Mouse (Mus musculus) limb, embryonic 12.5 days (tissue): ENCODE measurements around the gene Gm20604. TPM values are rescaled to one million over a fixed set of nuclear protein-coding genes. Genes with fewer than 3 reads are reported as not detected.

Source experiments
- ATAC-seq: fragments of 200-750 bp; cut with Nextera tagmentation; 2 replicates; pipeline ENCODE4 v1.8.0; 2017; ENCODE audit warnings: low read depth, moderate TSS enrichment; ENCODE audit not compliant: insufficient number of reproducible peaks, insufficient read depth, low FRiP score, low TSS enrichment
- H3K27ac ChIP-seq: fragments of 300-500 bp; sonication (generic); 2 replicates; pipeline ENCODE4 v1.5.1; 2016; ENCODE audit warnings: mild to moderate bottlenecking, moderate library complexity
- H3K27me3 ChIP-seq: fragments of 300-500 bp; sonication (generic); 2 replicates; pipeline ENCODE4 v1.6.1; 2016; ENCODE audit warnings: mild to moderate bottlenecking, moderate library complexity
- H3K36me3 ChIP-seq: fragments of 300-500 bp; sonication (generic); 2 replicates; pipeline ENCODE4 v1.6.1; 2016; ENCODE audit warnings: mild to moderate bottlenecking, moderate library complexity
- H3K4me1 ChIP-seq: fragments of 300-500 bp; sonication (generic); replicated peaks from 2 replicates; pipeline ENCODE4 v1.6.1; 2016
- H3K4me2 ChIP-seq: fragments of 300-500 bp; sonication (generic); 2 replicates; pipeline ENCODE4 v1.6.1; 2016; ENCODE audit warnings: mild to moderate bottlenecking, moderate library complexity
- H3K4me3 ChIP-seq: fragments of 300-500 bp; sonication (generic); replicated peaks from 2 replicates; pipeline ENCODE4 v1.5.1; 2016; ENCODE audit warnings: mild to moderate bottlenecking
- H3K9ac ChIP-seq: fragments of 300-500 bp; sonication (generic); replicated peaks from 2 replicates; pipeline ENCODE4 v1.6.1; 2016; ENCODE audit warnings: mild to moderate bottlenecking, moderate library complexity
- H3K9me3 ChIP-seq: fragments of 300-500 bp; sonication (generic); 2 replicates; pipeline ENCODE4 v1.6.1; 2016; ENCODE audit warnings: mild to moderate bottlenecking, moderate library complexity
- WGBS: fragments of 180-500 bp; shearing (Covaris S2); methylation state at CpG from one replicate; pipeline ENCODE4 v1.1.7; 2016; 5-methylcytosine and 5-hydroxymethylcytosine counted together
- polyA plus RNA-seq: library from polyadenylated mRNA; unstranded; fragments of >200 nt; fragmentation: Nextera tagmentation; extraction: Ambion mirVana; gene quantifications from 2 replicates; pipeline ENCODE4 v1.2.1, GENCODE M21; 2016

Gene Gm20604
- polyA plus RNA-seq, 1 experiment from 2014 or later = 29.9 TPM

DNA sequence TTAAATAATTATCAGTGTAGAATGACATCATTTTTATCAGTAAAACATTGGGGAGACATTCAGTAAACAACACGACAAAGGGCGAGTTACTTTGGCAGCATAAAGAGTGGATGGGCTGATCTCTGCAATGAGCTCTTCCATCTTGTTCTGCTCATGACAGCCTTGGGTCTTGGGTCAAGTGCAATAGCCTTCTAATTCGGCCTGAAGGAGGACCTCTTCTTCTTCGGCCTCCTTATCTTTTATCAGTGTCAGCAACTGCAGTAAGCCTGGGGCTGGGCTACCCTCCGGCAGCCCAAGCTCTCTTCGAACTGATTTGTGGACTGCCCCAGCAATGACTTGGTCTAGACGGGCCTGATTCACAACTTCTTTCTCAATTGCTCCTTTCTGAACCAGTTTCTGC, 16.4 kb downstream of the Gm20604 start:
- no peak for ATAC-seq
- H3K4me1 ChIP-seq = peaks cover 21% of the 10 kb centered on the region
- no peak overlapping the region for H3K27ac ChIP-seq
- no peak overlapping the region for H3K4me3 ChIP-seq
- H3K9me3 ChIP-seq = no peaks in the 10 kb centered on the region
- 84% methylated on average over 7 of the region's 7 CpGs for WGBS
- no peak overlapping the region for H3K9ac ChIP-seq
- no peaks in the 10 kb centered on the region for H3K27me3 ChIP-seq
- H3K36me3 ChIP-seq = peaks cover 6% of the 10 kb centered on the region; the same call in 1 of the 2 replicates
- H3K4me2 ChIP-seq = no peak overlapping the region

DNA sequence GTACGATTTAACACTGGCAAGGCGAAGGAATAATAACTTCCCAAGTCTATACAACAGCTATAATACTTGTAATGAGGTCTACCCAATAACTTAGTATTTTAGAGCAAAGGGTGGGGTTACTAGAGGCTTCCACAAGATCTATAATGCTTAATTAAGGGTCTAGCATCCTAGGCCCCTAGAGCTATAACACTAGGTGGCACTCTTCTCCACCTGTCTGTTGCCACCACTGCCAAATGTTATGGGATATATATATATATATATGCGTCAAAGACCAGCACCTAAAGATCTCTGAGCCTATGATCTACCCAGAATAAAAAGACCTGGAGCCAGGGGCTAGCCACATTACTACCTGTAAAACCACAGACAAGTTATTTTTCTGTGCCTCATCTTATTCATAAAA, 18.2 kb downstream of the Gm20604 start:
- 59% methylated on average over 3 of the region's 3 CpGs for WGBS
- ATAC-seq = no peak

DNA sequence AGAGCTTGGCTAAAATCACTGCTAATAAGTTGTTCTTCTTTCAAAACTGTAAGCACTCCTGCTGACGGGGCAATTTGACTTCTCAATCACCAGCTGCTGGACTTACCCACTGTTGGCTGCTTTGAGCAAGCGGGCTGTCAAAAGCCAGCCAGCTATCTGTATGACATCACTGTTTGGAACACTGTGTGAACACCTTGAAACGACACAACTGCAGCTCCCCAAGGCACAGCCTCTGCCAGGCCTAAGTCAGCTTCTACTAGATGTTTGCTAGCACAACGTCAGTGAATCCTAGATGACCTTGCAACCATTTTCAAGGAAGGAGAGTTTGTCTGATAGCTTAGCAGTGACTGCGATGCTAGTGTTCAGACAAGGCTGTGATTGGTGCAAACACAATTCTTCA, 19.4 kb downstream of the Gm20604 start:
- H3K27me3 ChIP-seq = no peaks in the 10 kb centered on the region
- ATAC-seq = no peak
- H3K4me2 ChIP-seq = no peak overlapping the region
- peaks cover 12% of the 10 kb centered on the region for H3K4me1 ChIP-seq
- no peak overlapping the region for H3K4me3 ChIP-seq
- peaks cover 6% of the 10 kb centered on the region; the same call in 1 of the 2 replicates for H3K36me3 ChIP-seq
- H3K27ac ChIP-seq = no peak overlapping the region
- 82% methylated on average over 5 of the region's 5 CpGs for WGBS
- H3K9me3 ChIP-seq = no peaks in the 10 kb centered on the region
- H3K9ac ChIP-seq = no peak overlapping the region

More for the DNA sequence above, 18.2 kb downstream of the Gm20604 start:
- H3K27me3 ChIP-seq = no peaks in the 10 kb centered on the region
- peaks cover 6% of the 10 kb centered on the region; the same call in 1 of the 2 replicates for H3K36me3 ChIP-seq
- H3K4me3 ChIP-seq = no peak overlapping the region
- no peak overlapping the region for H3K27ac ChIP-seq
- H3K4me2 ChIP-seq = no peak overlapping the region
- no peak overlapping the region for H3K9ac ChIP-seq
- no peaks in the 10 kb centered on the region for H3K9me3 ChIP-seq
- peaks cover 21% of the 10 kb centered on the region for H3K4me1 ChIP-seq

GRCm38 (mm10) chr12:102733381-102733780, 25.1 kb downstream of the Gm20604 start:
- Histone ChIP-seq H3K27me3 (no peaks in the 10 kb centered on the region), H3K36me3 (no peaks in the 10 kb centered on the region), H3K4me3 (no peak overlapping the region), H3K9ac (no peak overlapping the region), H3K9me3 (no peaks in the 10 kb centered on the region), H3K4me2 (no peak overlapping the region), H3K4me1 (peaks cover 22% of the 10 kb centered on the region), H3K27ac (no peak overlapping the region)
- no peak for ATAC-seq
- WGBS = 8% methylated on average over 5 of the region's 5 CpGs

DNA sequence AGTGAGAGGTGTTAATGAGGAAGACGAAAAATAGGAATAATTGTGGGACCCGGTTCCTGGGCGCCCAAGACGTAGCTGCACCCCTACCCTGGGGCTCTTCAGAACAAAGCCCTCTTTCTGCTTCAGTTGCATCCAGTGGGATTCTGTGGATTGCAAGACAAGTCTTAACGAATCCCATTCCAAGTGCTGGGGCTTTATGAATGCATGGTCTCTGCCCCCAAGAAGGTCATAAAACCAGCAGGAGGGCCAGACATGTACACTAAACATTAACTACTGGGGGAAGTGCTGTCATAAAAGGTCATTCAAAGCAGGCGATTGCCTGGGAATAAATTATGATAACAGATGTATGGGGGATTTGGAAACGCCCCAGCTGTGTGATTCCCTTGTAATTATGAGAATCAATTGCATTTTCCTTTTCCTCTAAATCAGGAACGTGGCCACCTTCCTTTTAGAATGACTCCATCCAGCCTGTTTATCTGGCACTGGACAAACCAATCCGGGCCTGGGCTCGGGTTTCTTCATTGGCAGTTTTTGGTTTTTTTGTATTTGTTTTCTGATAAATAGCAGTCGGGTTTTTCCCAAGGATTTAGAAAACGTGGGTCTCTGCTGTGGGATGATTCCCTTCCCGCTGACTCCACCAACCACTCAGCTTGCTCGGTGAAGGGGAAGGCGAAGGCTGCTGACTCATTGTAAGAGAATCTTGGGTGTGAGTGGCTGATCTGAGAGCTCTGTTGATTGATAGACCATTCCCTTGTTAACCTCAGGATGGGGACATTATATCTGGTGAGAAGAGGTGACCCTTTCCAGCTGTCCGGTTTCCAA, 27.5 kb downstream of the Gm20604 start:
- peak overlapping the region; percentile 11; the same call in 1 of the 2 replicates for H3K4me3 ChIP-seq
- WGBS = 14% methylated on average over 16 of the region's 16 CpGs

GRCm38 (mm10) chr12:102729855-102730797, 28.3 kb downstream of the Gm20604 start:
- Histone ChIP-seq H3K4me3 (peak overlapping the region; percentile 26), H3K9me3 (no peaks in the 10 kb centered on the region), H3K4me1 (peaks cover 22% of the 10 kb centered on the region), H3K27ac (peak overlapping the region; percentile 97), H3K27me3 (no peaks in the 10 kb centered on the region), H3K4me2 (peak overlapping the region; percentile 53), H3K9ac (0 out of 2 replicates have a peak overlapping the region, but pooled peaks have one; percentile 34), H3K36me3 (no peaks in the 10 kb centered on the region)
- WGBS = 29% methylated on average over 26 of the region's 26 CpGs
- peak; percentile 95 for ATAC-seq

More for the DNA sequence above, 27.5 kb downstream of the Gm20604 start:
- Histone ChIP-seq H3K27ac (peak overlapping the region; percentile 97), H3K4me1 (peaks cover 22% of the 10 kb centered on the region), H3K4me2 (peak overlapping the region; percentile 53), H3K27me3 (no peaks in the 10 kb centered on the region), H3K36me3 (no peaks in the 10 kb centered on the region), H3K9me3 (no peaks in the 10 kb centered on the region), H3K9ac (0 out of 2 replicates have a peak overlapping the region, but pooled peaks have one; percentile 34)
- ATAC-seq = peak; percentile 74

DNA sequence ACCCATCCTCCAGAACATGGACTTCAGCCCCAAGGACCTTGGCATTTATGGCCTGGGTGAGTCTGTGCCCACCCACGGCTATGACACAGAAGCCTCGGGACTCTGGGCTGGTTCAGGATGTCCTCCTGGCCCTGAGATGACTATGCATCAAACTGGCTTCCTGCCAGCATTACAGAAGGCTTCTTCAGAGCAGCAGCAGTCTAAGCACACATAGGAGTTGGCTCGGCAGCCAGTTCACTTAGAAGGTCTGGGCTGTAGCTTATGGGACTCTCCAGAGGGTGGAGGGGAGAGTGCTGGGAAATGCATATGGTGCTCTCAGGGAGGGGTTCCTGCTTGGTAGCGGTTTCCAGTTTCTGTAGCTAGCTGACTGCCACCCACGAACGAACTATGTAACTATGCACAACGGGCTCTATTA, 32.7 kb downstream of the Gm20604 start:
- no peaks in the 10 kb centered on the region for H3K36me3 ChIP-seq
- WGBS = 79% methylated on average over 7 of the region's 7 CpGs
- H3K27me3 ChIP-seq = no peaks in the 10 kb centered on the region
- H3K9me3 ChIP-seq = no peaks in the 10 kb centered on the region
- no peak for ATAC-seq
- H3K4me1 ChIP-seq = peaks cover 10% of the 10 kb centered on the region
- no peak overlapping the region for H3K9ac ChIP-seq
- H3K4me3 ChIP-seq = no peak overlapping the region
- no peak overlapping the region for H3K4me2 ChIP-seq
- H3K27ac ChIP-seq = no peak overlapping the region

DNA sequence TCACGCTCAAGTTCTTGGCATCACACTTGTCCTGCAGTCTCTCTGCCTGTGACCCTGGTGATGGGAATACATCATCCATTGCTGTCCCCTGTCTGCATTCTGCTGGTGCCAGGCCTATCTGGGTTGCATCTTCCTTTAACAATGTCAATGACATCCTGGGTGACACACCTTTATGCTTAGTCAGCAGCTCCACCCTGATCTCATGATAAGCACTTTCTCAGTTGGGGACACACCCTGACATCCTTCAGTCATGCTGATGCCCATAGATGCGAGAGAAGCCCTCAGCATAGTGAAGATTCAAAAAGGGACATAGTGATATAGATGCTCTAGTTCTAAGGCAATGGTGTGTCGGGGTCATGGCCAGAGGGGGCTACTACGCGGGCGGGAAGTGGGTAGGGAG, 33.3 kb downstream of the Gm20604 start:
- H3K27ac ChIP-seq = no peak overlapping the region
- no peak overlapping the region for H3K4me3 ChIP-seq
- peaks cover 6% of the 10 kb centered on the region for H3K4me1 ChIP-seq
- H3K36me3 ChIP-seq = no peaks in the 10 kb centered on the region
- H3K9me3 ChIP-seq = no peaks in the 10 kb centered on the region
- 90% methylated on average over 6 of the region's 6 CpGs for WGBS
- H3K27me3 ChIP-seq = no peaks in the 10 kb centered on the region
- no peak overlapping the region for H3K4me2 ChIP-seq
- H3K9ac ChIP-seq = no peak overlapping the region
- ATAC-seq = no peak

GRCm38 (mm10) chr12:102723861-102724260, 34.6 kb downstream of the Gm20604 start:
- Histone ChIP-seq H3K4me1 (peaks cover 9% of the 10 kb centered on the region), H3K9ac (no peak overlapping the region), H3K27me3 (no peaks in the 10 kb centered on the region), H3K4me2 (no peak overlapping the region), H3K27ac (no peak overlapping the region), H3K4me3 (no peak overlapping the region), H3K36me3 (no peaks in the 10 kb centered on the region), H3K9me3 (no peaks in the 10 kb centered on the region)
- WGBS = 61% methylated on average over 6 of the region's 6 CpGs
- ATAC-seq = no peak

- H3K4me1 ChIP-seq = peaks cover 9% of the 10 kb centered on the region
- H3K4me2 ChIP-seq = no peak overlapping the region
- H3K9me3 ChIP-seq = no peaks in the 10 kb centered on the region
- no peak overlapping the region for H3K4me3 ChIP-seq
- ATAC-seq = no peak
- no peaks in the 10 kb centered on the region for H3K36me3 ChIP-seq
- WGBS = 77% methylated on average over 8 of the region's 8 CpGs
- no peaks in the 10 kb centered on the region for H3K27me3 ChIP-seq
- no peak overlapping the region for H3K27ac ChIP-seq
- no peak overlapping the region for H3K9ac ChIP-seq
These were observed 35.5 kb downstream of the Gm20604 start for GRCm38 (mm10) chr12:102722966-102723365.

DNA sequence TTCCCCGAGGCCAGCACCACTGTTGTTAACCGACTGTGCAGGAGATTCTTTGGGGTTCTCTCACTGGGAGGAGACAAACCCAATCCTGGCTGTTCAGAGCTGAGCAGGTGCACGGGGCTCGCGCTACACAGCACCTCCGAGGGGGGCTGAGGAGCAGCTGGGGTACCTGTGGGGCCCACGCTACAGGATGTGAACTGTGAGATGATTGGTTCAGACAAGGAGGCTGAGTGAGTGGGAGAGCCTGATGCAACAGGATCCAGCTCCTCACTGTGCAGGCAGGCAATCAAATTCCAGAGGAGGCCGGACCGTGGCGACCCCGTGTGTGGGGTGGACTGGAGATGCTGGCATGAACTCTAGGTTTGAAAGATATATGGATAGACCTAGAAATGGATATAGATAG, 36.0 kb downstream of the Gm20604 start:
- ATAC-seq = 0 out of 2 replicates have a peak, but pooled peaks have one; percentile 24
- Histone ChIP-seq H3K9me3 (no peaks in the 10 kb centered on the region), H3K27ac (no peak overlapping the region), H3K4me3 (no peak overlapping the region), H3K36me3 (no peaks in the 10 kb centered on the region), H3K4me2 (no peak overlapping the region), H3K27me3 (no peaks in the 10 kb centered on the region), H3K4me1 (peaks cover 9% of the 10 kb centered on the region), H3K9ac (no peak overlapping the region)
- 58% methylated on average over 11 of the region's 11 CpGs for WGBS
